In the genomic region with DNA sequence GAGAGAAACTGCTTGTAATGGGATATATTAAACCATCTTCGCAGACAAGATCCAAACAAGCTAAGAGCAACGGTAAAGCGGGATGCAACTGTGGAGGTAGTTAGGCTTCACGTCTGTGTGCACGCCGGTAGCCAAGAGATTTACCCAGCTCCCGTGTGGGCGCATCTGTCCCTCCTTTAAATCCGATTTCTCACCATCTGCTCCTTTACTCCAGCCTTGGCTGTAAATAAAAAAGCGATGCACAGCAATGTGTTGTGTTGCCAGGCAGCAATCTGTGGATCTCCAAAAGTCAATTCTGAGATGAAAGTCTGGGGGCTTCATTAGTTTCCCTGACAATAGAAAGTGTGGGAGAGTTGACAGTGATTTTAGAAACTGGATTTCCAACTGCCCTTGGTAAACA, we compare ENCODE assay signal across 10 mouse cellular contexts. TPM values are rescaled to one million over a fixed set of nuclear protein-coding genes. Genes with fewer than 3 reads are reported as not detected.
A peak's percentile ranks its signal among the peaks of the same experiment; 100 is the strongest.
DNase-seq lines count a peak whose midpoint lies in the region; ATAC-seq and TF ChIP-seq lines count a peak whose summit lies in the region.
"Had no signal": no experiment of that assay in that cellular context is flagged by ENCODE, and none has a peak within 500 bp of the region (broad histone marks: within the 10 kb centered on the region; RNA-seq: fewer than 3 reads in every experiment).

No protein-coding gene starts in this region.

- peak; percentile 45; the same call in 1 of the 2 replicates for ATAC-seq in neural tube, embryonic 13.5 days (ENCODE audit: low read depth)

- no peak for TF ChIP-seq POLR2A in bone marrow macrophage, adult 2 months (IDR thresholded peaks at IDR 0.05; ENCODE audit: borderline replicate concordance, low read depth, low read length)

- H3K36me3 ChIP-seq in neural tube, embryonic 13.5 days = no peaks in the 10 kb centered on the region
- H3K36me3 ChIP-seq: embryonic facial prominence, embryonic 12.5 days had no signal

- H3K4me3 ChIP-seq in bone marrow macrophage, adult 2 months (ENCODE audit: insufficient read depth, low read length) = no peak overlapping the region
- H3K4me3 ChIP-seq in neural tube, embryonic 13.5 days = no peak overlapping the region
- H3K4me3 ChIP-seq: embryonic facial prominence, embryonic 12.5 days had no signal

- WGBS in neural tube, embryonic 13.5 days = 18% methylated on average over 10 of the region's 10 CpGs

- H3K9ac ChIP-seq in neural tube, embryonic 13.5 days = no peak overlapping the region
- H3K9ac ChIP-seq: embryonic facial prominence, embryonic 12.5 days had no signal

- H3K4me1 ChIP-seq in bone marrow macrophage, adult 2 months (ENCODE audit: control insufficient read depth, insufficient read depth, low read length) = peaks cover 28% of the 10 kb centered on the region
- peaks cover 58% of the 10 kb centered on the region for H3K4me1 ChIP-seq in neural tube, embryonic 13.5 days (replicated peaks)

- peak overlapping the region; percentile 67 for H3K27ac ChIP-seq in bone marrow macrophage, adult 2 months (ENCODE audit: insufficient read depth, low read depth, low read length)
- H3K27ac ChIP-seq in neural tube, embryonic 13.5 days (replicated peaks) = peak overlapping the region; percentile 79
- H3K27ac ChIP-seq: embryonic facial prominence, embryonic 12.5 days had no signal

- H3K27me3 ChIP-seq in neural tube, embryonic 13.5 days = no peaks in the 10 kb centered on the region
- H3K27me3 ChIP-seq: embryonic facial prominence, embryonic 12.5 days had no signal

- intact Hi-C loops in heart, postnatal 25 days (cut with DNase I) = no loop called here

- H3K4me2 ChIP-seq in neural tube, embryonic 13.5 days = no peak overlapping the region; the same call in 1 of the 2 replicates
- H3K4me2 ChIP-seq: embryonic facial prominence, embryonic 12.5 days had no signal

- no peak for TF ChIP-seq CTCF in bone marrow macrophage, adult 2 months (IDR thresholded peaks at IDR 0.05; ENCODE audit: low read depth, low read length)

- DNase-seq in embryo, embryonic 11 days = peak; percentile 34
- DNase-seq in layer of hippocampus, adult 9-11 months = peak; percentile 76
- no peak for DNase-seq in Muller cell, postnatal 12 days (ENCODE audit: inconsistent ontology term)
- DNase-seq in heart, postnatal 25 days (ENCODE audit: low spot score) = no peak
- DNase-seq in testis, postnatal 10 days (ENCODE audit: low spot score) = no peak
- DNase-seq: heart, postnatal 14 days; thymus, adult 18-20 months had no signal

- H3K9me3 ChIP-seq in neural tube, embryonic 13.5 days = no peaks in the 10 kb centered on the region
- H3K9me3 ChIP-seq: embryonic facial prominence, embryonic 12.5 days had no signal

RNA-seq across cellular contexts. Expression of gene Ralgps2, which starts 57.6 kb away (rescaled TPM):
- polyA plus RNA-seq in bone marrow macrophage, adult 2 months (2012; ENCODE audit: insufficient read depth, insufficient read length, missing spikeins) = 10.3 and 13.0 TPM in 2 replicates
- polyA plus RNA-seq in neural tube, embryonic 13.5 days (2015; fragmentation: Nextera tagmentation; extraction: Ambion mirVana) = 91.7 and 92.9 TPM in 2 replicates
- 10 to 100 TPM in 1 of 2 experiments, 1 to 10 TPM in 1; 8.6 to 10.4 TPM for total RNA-seq in heart, postnatal 25 days (2021)

Comparison
In these comparisons a context has a peak if more than half of its experiments do, and no peak if none do; other contexts are left out.
1. DNase-seq: peak in embryo, embryonic 11 days (single experiment) and layer of hippocampus, adult 9-11 months (single experiment); none in Muller cell, postnatal 12 days (single experiment), heart, postnatal 25 days (single experiment) and testis, postnatal 10 days (single experiment).